Mouse (Mus musculus) liver, postnatal 0 days (tissue): ENCODE results near the gene Dpp8.

Experiments used
- CTCF ChIP-seq: sonication (generic); IDR thresholded peaks from 2 replicates; pipeline ENCODE4 v1.5.1; 2016; ENCODE audit warnings: antibody characterized with exemption, low read depth
- EP300 ChIP-seq: IDR thresholded peaks from 2 replicates; pipeline ENCODE4 v1.6.1; 2016; ENCODE audit warnings: antibody characterized with exemption, low read depth, mild to moderate bottlenecking

DNA sequence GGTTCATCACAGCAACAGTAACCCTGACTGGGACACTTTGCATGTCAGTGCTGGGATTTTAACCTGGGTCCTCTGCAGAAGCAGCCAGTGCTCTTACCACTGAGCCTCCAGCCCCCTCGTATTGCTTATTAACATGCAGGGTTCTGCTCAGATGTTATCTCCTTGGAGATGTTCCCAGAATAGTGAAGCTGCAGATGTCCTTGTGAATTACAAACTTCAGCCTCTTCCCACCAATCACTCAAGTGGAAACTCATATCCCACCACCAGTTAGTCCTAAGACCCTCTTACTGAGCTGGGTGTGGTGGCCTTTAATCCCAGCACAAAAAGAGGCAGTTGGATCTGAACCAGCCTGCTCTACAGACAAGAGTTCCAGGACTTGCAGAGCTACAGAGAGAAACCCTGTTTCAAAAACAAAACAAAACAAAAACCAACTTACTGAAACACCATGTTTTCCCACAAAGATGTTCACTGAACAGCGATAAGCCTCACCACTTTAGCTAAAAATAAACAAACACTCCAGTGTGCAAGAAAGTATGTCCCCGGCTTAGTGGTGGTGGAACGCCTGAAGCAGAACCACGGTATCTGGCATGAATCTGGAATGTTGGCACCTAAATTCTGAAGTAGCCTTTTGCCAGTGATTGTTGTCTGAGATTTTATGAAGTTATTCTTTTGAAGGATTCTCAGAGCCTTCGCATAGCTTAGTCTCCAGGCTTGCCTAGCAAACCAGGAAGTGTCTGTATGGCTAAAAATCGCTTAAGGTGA lies 16.6 kb upstream of the Dpp8 start:
- TF ChIP-seq CTCF, result no peak
- TF ChIP-seq EP300, result no peak
